Mouse (Mus musculus) embryonic facial prominence, embryonic 14.5 days (tissue): Measurements from ENCODE around the gene Mrpl4. TPM values are rescaled to one million over a fixed set of nuclear protein-coding genes. Genes with fewer than 3 reads are reported as not detected.
A peak's percentile ranks its signal among the peaks of the same experiment; 100 is the strongest.

Experiments
- ATAC-seq: fragments of 200-750 bp; cut with Nextera tagmentation; 2 replicates; pipeline ENCODE4 v1.8.0; 2017; ENCODE audit warnings: low read depth, moderate number of reproducible peaks, moderate TSS enrichment
- DNase-seq: peaks from one replicate; pipeline ENCODE4 v3.0.0-alpha.2; 2015; ENCODE audit warnings: low spot score
- H3K27ac ChIP-seq: fragments of 300-500 bp; sonication (generic); replicated peaks from 2 replicates; pipeline ENCODE4 v1.5.1; 2014; ENCODE audit warnings: low read depth, mild to moderate bottlenecking, low read length, moderate library complexity
- H3K27me3 ChIP-seq: fragments of 300-500 bp; sonication (generic); replicated peaks from 2 replicates; pipeline ENCODE4 v1.6.1; 2014; ENCODE audit warnings: low read length; ENCODE audit not compliant: control insufficient read depth, insufficient read depth
- H3K36me3 ChIP-seq: fragments of 300-500 bp; sonication (generic); 2 replicates; pipeline ENCODE4 v1.6.1; 2014; ENCODE audit warnings: low read length, mixed read lengths; ENCODE audit not compliant: control insufficient read depth, insufficient read depth
- H3K4me1 ChIP-seq: fragments of 300-500 bp; sonication (generic); 2 replicates; pipeline ENCODE4 v1.6.1; 2014; ENCODE audit warnings: antibody characterized with exemption, low read length; ENCODE audit not compliant: control insufficient read depth, insufficient read depth
- H3K4me2 ChIP-seq: fragments of 300-500 bp; sonication (generic); 2 replicates; pipeline ENCODE4 v1.6.1; 2014; ENCODE audit warnings: low read depth, mild to moderate bottlenecking, low read length, moderate library complexity, mixed read lengths
- H3K4me3 ChIP-seq: fragments of 300-500 bp; sonication (generic); 2 replicates; pipeline ENCODE4 v1.5.1; 2014; ENCODE audit warnings: low read depth, mild to moderate bottlenecking, low read length
- H3K9ac ChIP-seq: fragments of 300-500 bp; sonication (generic); 2 replicates; pipeline ENCODE4 v1.6.1; 2014; ENCODE audit warnings: low read depth, mild to moderate bottlenecking, low read length, moderate library complexity, mixed read lengths
- H3K9me3 ChIP-seq: fragments of 300-500 bp; sonication (generic); 2 replicates; pipeline ENCODE4 v1.6.1; 2016; ENCODE audit warnings: low read length; ENCODE audit not compliant: control insufficient read depth
- WGBS: fragments of 180-500 bp; shearing (Covaris S2); extraction: QIAGEN DNeasy Blood & Tissue Kit; methylation state at CpG from one replicate; pipeline ENCODE4 v1.1.7; 2014; 5-methylcytosine and 5-hydroxymethylcytosine counted together
- microRNA counts: library from miRNA; unstranded; fragments of <30 nt; microRNA quantifications from one replicate; lab custom pipeline; 2017
- microRNA-seq: library from miRNA; unstranded; fragments of <30 nt; microRNA quantifications from one replicate; pipeline ENCODE4, GENCODE M21; 2016; ENCODE audit warnings: borderline number of aligned reads
- polyA plus RNA-seq: library from polyadenylated mRNA; unstranded; fragments of >200 nt; fragmentation: Nextera tagmentation; extraction: Ambion mirVana; gene quantifications from 2 replicates; pipeline ENCODE4 v1.2.1, GENCODE M21; 2014

The Mrpl4 gene
- polyA plus RNA-seq, 1 experiment from 2014 or later: 110 TPM

DNA sequence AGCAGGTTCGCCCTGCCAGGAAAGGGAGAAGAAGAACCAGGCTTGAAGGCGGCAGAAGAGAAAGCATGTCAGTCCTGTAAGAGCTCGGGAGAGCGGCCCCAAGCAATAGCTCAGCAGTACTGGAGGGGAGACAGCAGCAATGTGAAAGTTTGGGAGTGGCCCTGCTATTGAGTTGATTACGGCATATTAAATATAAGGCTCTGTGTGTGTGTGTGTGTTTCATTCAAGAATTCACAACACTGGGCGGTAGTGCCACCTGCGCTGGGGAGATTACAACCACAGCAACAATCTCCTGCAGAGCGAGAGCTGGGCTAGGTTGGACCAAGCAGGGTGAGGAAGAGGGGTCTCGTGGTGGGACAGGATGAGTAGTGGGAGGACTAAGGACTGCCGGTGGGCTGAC lies 49.0 kb downstream of the Mrpl4 start:
- H3K27ac ChIP-seq: no peak overlapping the region
- ATAC-seq (no peak), DNase-seq (no peak)
- 66% methylated on average over 10 of the region's 10 CpGs for WGBS
- H3K4me2 ChIP-seq: no peak overlapping the region
- H3K27me3 ChIP-seq: no peaks in the 10 kb centered on the region
- H3K4me3 ChIP-seq: no peak overlapping the region
- H3K9ac ChIP-seq: no peak overlapping the region
- H3K4me1 ChIP-seq: no peaks in the 10 kb centered on the region
- H3K36me3 ChIP-seq: no peaks in the 10 kb centered on the region
- H3K9me3 ChIP-seq: no peaks in the 10 kb centered on the region

MicroRNAs encoded within 50 kb of the gene (microRNA counts, 519-probe panel; counts per million panel counts)
- 2,781 counts per million, percentile 61 among the panel's probes with 10 or more counts for microRNA mmu-miR-1900 (lab: Ali Mortazavi, UCI)

Small RNA genes lying within 50 kb of the gene (microRNA-seq; reads per million reads assigned to microRNA genes)
- not detected for gene Mir1900

Other genes starting within 250 kb of the Mrpl4 start
- gene Col5a3, start 187.7 kb upstream of the Mrpl4 start, polyA plus RNA-seq: 8.3 and 13.2 TPM in 2 replicates
- gene Rdh8, start 184.2 kb upstream of the Mrpl4 start, polyA plus RNA-seq: not detected in 2 replicates
- gene A230050P20Rik, start 134.1 kb upstream of the Mrpl4 start, polyA plus RNA-seq: 4.8 and 6.3 TPM in 2 replicates
- 3.4 and 4.2 TPM in 2 replicates for gene Angptl6, start 123.0 kb upstream of the Mrpl4 start, polyA plus RNA-seq
- 65.7 and 76.3 TPM in 2 replicates for gene Ppan, start 114.6 kb upstream of the Mrpl4 start, polyA plus RNA-seq
- gene Eif3g, start 104.1 kb upstream of the Mrpl4 start, polyA plus RNA-seq: 245 and 273 TPM in 2 replicates
- 46.8 and 56.5 TPM in 2 replicates for gene Dnmt1, start 42.9 kb upstream of the Mrpl4 start, polyA plus RNA-seq
- 54.5 and 59.6 TPM in 2 replicates for gene S1pr2, start 26.0 kb upstream of the Mrpl4 start, polyA plus RNA-seq
- 18.6 and 20.0 TPM in 2 replicates for gene Icam1, start 13.2 kb downstream of the Mrpl4 start, polyA plus RNA-seq
- 0.65 and 0.69 TPM in 2 replicates for gene Icam4, start 26.6 kb downstream of the Mrpl4 start, polyA plus RNA-seq
- gene Icam5, start 29.3 kb downstream of the Mrpl4 start, polyA plus RNA-seq: 0.19 TPM in 1 of 2 replicates, not detected in the other
- 0.87 and 1.2 TPM in 2 replicates for gene Zglp1, start 64.4 kb downstream of the Mrpl4 start, polyA plus RNA-seq
- gene Gm49373, start 70.4 kb downstream of the Mrpl4 start, polyA plus RNA-seq: 0.24 TPM in 1 of 2 replicates, not detected in the other
- 60.8 and 62.7 TPM in 2 replicates for gene Fdx1l, start 70.9 kb downstream of the Mrpl4 start, polyA plus RNA-seq
- 1.2 and 1.4 TPM in 2 replicates for gene Gm38431, start 89.3 kb downstream of the Mrpl4 start, polyA plus RNA-seq
- 64.2 and 71.4 TPM in 2 replicates for gene Raver1, start 89.3 kb downstream of the Mrpl4 start, polyA plus RNA-seq
- gene Tyk2, start 128.5 kb downstream of the Mrpl4 start, polyA plus RNA-seq: 9.8 and 11.6 TPM in 2 replicates
- 259 and 298 TPM in 2 replicates for gene Cdc37, start 147.2 kb downstream of the Mrpl4 start, polyA plus RNA-seq
- 6.2 and 6.9 TPM in 2 replicates for gene Pde4a, start 163.0 kb downstream of the Mrpl4 start, polyA plus RNA-seq
- 43.0 and 49.6 TPM in 2 replicates for gene Keap1, start 236.6 kb downstream of the Mrpl4 start, polyA plus RNA-seq
- 0.96 and 1.3 TPM in 2 replicates for gene S1pr5, start 245.7 kb downstream of the Mrpl4 start, polyA plus RNA-seq